Mouse (Mus musculus): ENCODE data around the gene Padi2.

- TF ChIP-seq POLR2A (IDR thresholded peaks at IDR 0.05; ENCODE audit: insufficient read depth, low read length) (no peak), CTCF (IDR thresholded peaks at IDR 0.05; ENCODE audit: low read depth, low read length) (no peak), EP300 (IDR thresholded peaks at IDR 0.05; ENCODE audit: insufficient read depth, low read depth, low read length) (no peak)
Measured at GRCm38 (mm10) chr4:140983442-140983841, 77.3 kb downstream of the Padi2 start.

All from ES-Bruce4 (cell line).